Mouse (Mus musculus): ENCODE results near the gene Pinlyp. TPM values are rescaled to one million over a fixed set of nuclear protein-coding genes. Genes with fewer than 3 reads are reported as not detected.
A peak's percentile ranks its signal among the peaks of the same experiment; 100 is the strongest.
"Not testable (repeated sequence)": the region's sequence is repeated elsewhere in the genome, so short reads cannot be mapped to it uniquely, and the experiment has no call there.

Gene Pinlyp
- total RNA-seq, 2 experiments from 2014 or later = not detected

DNA sequence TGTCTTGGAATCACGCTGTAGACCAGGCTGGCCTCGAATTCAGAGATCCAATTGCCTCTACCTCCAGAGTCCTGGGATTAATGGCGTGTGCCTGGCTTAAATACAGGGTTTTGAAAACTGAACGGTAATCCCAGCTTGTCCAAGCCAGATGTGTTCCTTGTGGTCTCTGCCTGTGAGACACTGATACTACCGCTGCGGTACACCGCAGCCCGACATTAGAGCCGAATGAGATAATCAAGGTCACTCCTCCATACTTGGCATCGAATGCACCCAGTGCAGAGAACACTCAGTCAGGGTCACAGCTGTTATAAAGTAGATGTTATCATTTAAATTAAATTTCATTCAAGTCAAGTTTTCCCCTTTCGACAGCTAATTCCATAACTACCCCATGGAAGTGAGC is 17.1 kb downstream of the Pinlyp start:
- ATAC-seq (replicated peaks; ENCODE audit: poor library complexity, severe bottlenecking) = no peak

DNA sequence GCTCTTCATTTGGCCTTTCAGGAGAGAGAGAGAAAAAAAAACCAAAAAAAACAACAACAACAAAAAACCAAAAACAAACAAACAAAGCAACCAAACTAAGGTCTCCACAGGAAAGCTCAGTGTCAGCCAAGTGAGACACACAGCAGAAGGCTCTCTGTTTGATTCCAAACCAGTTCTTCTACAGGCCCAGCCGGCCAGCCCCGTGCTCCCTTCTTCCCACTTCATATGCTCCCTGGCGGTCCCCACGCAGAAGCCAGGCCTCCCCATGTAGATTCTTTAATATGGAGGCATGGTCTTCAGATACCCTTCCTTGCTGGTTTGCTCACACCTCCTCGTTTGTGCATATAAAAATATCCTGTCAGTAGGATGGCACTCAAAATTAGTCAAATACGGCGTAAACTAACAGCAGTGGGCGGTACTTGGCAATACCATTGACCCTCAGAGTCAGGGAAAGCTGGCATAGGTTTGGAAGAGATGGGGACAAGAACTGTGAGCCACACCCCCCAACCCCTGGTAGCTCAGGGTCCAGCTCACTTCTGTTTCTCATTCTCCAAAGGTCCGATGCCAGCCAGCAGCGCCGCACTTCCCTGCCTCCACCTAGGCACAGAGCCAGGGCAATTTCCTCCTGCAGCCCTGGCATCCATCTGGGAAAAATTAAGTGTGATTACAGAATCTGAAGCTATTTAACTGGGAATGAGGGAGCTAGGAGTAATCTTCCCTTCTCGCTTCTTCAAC is 20.1 kb downstream of the Pinlyp start:
- no peak for ATAC-seq (replicated peaks; ENCODE audit: poor library complexity, severe bottlenecking)

DNA sequence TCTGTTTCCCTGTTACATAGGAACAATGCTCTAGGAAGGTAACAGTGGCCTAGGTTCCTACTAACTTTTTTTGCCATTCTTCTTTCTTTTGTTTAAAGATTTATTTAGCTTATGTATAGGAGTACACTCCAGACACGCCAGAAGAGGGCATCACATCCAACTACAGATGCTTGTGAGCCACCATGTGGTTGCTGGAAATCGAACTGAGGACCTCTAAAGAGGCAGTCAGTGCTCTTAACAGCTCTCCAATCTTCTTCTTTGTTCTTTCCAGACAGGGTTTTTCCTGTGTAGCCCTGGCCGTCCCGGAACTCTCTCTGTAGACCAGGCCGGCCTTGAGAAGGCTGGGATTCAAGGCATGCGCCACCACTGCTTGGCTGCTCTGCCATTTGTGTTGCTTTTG is 20.9 kb downstream of the Pinlyp start:
- ATAC-seq (replicated peaks; ENCODE audit: poor library complexity, severe bottlenecking) = no peak

DNA sequence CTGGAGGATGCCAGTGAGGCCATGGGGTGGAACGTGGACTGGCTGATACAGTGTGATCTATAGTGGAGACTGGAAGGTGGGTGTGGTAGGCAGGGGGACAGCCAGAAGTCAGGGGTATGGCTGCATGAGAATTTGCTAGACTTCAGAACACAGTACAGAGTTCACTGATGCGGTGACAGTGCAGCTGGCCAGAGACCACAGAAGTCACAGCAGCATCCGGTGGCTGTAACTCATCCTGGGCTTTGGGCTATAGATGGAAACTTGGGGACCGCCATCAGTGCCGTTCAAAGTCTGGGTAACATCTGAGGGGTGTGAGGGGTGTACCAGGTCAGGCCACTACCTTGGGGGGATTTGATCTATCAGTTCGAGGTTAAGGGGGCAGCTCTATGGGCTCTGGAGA is 22.2 kb downstream of the Pinlyp start:
- no peak for ATAC-seq (replicated peaks; ENCODE audit: poor library complexity, severe bottlenecking)

DNA sequence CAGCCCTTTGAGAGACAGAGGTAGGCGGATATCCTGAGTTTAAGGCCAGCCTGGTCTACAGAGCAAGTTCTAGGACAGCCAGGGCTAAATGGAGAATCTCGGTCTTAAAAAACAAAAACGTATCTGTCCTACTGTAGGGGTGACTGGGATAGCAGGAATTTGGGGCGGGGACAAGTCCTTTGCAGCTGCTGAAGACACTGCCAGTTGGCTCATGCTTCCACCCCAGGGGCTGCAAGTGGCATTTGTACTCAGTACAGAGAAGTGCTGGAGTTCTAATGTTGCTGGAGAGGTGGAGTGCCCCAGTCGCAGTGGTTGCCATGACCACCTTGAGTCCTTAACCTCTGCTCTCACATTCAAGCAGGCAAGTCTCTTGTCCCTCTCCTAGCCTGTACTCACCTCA is 23.1 kb downstream of the Pinlyp start:
- ATAC-seq (replicated peaks; ENCODE audit: poor library complexity, severe bottlenecking) = no peak

DNA sequence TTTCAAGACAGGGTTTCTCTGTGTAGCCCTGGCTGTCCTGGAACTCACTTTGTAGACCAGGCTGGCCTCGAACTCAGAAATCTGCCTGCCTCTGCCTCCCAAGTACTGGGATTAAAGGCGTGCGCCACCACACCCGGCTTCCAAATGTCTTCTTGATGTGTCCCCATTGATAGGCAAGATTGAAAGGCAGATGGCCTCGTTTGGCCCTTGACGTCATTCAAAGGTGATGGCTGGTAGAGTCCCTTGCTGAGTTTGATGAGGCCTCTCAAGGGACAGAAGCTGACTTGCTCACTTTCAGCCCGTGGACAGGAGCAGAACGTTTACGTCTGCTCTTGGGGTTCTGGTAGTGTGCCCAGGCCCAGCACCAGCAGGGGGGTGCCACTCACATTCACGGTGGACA is 25.9 kb downstream of the Pinlyp start:
- not testable (repeated sequence) for ATAC-seq (replicated peaks; ENCODE audit: poor library complexity, severe bottlenecking)

DNA sequence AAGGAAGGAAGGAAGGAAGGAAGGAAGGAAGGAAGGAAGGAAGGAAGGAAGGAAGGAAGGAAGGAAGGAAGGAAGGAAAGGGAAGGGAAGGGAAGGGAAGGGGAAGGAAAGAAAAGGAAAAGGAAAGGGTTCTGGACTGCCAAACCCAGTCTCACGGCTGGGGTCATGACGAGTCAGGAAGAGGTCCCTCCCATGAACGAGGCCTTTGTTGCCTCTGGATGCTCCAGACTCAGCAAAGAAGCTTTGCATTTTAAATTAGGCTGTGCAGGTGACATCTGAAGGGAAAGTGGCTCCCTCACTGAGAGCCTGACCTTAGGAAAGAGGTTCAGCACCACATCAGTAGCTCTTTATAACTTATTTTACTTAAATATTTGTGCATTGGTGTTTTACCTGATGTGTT is 26.8 kb downstream of the Pinlyp start:
- ATAC-seq (replicated peaks; ENCODE audit: poor library complexity, severe bottlenecking) = no peak

DNA sequence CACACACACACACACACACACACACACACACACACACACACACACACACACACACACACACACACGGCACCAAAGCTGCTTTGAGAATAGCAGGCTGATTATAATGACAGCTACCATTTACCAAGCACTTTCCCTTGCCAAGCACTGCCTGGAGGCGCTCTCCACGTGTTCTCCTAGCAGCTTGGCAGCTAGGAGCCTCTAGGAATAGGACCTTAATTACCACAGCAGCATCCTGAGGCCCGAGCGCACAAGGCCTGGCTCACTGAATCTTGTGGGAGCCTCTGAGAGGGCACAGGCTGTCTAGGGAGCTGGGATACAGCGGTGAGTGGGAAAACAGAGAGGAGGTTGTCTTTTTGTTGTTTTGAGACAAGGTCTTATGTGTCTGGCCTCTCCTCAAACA is 28.3 kb downstream of the Pinlyp start:
- no peak for ATAC-seq (replicated peaks; ENCODE audit: poor library complexity, severe bottlenecking)

DNA sequence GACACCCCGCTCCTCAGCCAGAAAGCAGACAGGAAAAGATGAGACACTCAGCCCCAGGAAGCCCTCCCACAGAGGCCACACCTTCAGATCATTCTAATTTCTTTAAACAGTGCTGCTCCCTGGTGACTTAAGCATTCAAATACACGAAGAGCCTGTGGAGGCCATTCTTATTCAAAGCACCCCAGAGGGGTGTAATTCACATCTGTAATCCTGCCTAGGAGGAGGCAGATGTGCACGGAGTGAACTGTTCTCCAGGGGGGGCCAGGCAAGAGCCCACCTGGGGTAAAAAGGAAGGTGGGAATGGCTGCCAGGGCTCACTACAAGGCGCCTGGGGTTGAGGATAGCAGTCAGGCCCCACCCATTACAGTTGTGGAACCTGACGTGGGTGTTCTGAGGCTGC is 28.8 kb downstream of the Pinlyp start:
- no peak for ATAC-seq (replicated peaks; ENCODE audit: poor library complexity, severe bottlenecking)

DNA sequence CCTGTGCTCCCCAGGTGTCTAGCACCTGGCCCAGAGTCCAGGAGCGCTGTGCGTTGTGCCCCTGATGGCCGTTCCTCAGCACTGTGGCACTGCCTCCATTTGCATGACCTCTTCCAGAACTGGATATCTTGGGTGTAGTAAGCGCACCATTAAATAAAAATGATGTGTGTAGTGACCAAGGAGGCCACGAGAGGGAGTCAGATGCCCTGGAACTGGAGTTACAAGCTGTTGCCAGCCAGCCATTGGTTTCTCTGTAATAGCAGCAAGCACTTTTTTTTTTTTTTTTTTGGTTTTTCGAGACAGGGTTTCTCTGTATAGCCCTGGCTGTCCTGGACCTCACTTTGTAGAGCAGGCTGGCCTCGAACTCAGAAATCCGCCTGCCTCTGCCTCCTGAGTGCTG is 29.6 kb downstream of the Pinlyp start:
- ATAC-seq (replicated peaks; ENCODE audit: poor library complexity, severe bottlenecking) = not testable (repeated sequence)

DNA sequence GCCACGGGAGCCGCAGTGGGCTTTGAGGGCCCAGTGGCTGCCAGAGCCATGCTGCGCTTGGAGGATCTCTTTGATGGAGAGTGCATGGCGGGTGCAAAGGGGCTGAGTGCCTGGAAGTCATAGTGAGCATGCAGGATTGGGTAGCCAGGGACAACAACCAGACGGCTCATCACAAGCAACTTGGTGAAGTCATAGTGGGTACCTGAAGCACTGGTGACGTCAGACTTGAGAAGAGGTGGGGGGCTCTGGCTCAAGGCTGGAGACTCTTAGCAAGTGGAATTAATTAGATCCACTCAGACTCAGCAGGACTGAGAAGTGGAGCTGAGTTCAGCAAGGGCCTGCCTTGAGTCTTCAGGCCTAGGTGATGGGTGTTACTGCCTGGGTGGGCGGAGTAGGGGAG is 33.6 kb downstream of the Pinlyp start, which contains the start of gene AC161166.1:
Gene AC161166.1, minus strand, starts transcription at position 101 of the 400 bp plus-strand sequence.
- no peak for ATAC-seq (replicated peaks; ENCODE audit: poor library complexity, severe bottlenecking)

DNA sequence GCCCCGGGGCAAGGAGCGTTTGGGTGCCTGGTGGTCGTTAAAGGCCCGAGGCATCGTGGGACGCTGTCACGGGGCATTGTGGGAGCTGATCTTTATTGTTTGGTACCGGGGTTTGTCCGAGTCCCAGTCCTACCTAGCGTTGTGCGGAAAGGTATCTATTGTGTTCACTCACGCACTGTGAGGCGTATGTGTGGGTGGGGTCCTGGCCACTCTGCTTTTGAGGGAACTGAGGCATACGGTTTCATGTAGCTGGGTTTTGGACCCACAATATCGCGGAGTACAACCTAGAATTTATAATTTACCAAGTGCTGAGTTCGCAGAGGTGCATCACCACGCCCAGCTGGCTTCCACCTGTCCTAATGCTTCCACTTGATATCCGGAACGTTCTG is 38.2 kb downstream of the Pinlyp start:
- 0 out of 2 replicates have a peak, but pooled peaks have one; percentile 1 for ATAC-seq (replicated peaks; ENCODE audit: poor library complexity, severe bottlenecking)

DNA sequence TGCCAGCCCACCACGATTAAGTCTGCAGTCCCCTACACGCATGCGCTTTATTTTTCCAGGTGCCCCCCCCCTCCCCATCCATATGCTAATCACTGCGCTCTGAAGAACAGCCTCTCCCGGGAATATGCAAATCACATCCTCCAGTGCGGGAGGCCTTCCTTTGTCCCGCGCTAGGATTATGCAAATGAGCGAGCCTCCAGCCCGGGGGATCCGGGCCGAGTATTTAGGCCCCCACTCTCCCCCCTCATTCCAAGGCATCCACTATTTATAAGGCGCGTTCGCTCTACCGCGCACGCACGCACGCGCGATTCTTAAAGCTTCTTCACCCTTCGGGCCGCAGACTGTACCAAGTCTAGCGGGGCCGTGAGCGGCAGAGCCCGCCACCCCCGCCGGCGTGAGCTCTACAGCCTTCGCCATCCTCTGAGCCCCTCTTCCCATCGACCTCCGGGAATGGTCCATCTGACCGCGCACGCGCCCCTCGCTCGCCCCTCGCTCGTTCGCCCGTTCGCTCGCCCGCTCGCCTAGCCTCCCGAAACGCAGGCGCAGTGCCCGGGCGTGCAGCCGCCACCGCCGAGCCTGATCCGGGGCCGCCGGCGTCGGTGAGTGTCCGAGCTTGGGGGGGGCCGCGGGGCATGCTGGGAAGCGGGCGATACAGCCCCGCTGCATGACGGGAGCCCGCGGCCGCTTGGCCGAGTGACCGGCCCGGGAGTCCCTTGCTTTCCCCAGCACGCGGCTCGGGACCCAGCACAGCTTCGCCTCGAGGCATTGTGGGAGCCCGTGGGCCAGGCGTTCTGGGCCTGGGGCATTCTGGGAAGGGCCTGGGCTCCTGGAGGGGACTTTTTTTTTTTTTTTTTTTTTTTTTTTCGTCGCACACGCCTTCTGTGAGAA is 38.8 kb downstream of the Pinlyp start, which contains the start of gene Zfp428:
Gene Zfp428, plus strand, starts transcription at position 169 of the 888 bp plus-strand sequence.
- peak; percentile 78 for ATAC-seq (replicated peaks; ENCODE audit: poor library complexity, severe bottlenecking)

DNA sequence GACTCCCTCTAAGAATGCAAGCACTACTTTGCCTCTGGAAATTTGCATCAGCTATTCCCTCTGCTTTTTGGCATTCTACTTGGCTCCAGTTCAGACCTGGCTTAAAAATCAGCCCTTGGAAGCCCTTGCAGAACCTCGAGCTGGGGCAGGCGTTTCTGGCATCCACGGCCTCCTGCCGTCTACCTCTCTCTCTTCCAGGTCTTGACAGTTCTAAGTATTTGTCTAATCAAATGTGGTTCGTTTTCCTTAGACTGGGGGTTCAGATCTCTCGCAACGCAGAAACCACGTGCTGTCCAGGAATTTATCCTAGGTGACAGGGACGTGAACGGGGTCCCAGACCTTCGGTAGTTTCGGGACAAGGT is 39.5 kb downstream of the Pinlyp start:
- ATAC-seq (replicated peaks; ENCODE audit: poor library complexity, severe bottlenecking) = no peak

DNA sequence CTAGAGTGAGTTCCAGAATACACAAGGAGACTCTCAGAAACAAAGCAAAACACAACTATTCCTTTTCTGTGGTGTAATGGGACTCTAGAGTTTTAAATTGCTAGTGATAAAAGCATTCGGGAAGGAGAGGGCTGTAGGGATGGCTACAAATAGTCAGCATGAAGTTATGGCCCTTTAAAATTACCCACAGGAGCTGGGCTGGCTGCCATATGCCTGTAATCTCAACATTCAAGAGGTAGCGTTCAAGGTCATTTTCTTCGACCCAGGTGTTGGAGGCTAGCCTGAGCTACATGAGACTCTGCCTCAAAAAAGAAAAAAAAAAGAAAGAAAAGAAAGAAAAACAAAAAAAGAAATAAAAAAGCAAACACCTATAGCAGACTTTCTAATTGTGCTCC is 39.9 kb downstream of the Pinlyp start:
- ATAC-seq (replicated peaks; ENCODE audit: poor library complexity, severe bottlenecking) = no peak

DNA sequence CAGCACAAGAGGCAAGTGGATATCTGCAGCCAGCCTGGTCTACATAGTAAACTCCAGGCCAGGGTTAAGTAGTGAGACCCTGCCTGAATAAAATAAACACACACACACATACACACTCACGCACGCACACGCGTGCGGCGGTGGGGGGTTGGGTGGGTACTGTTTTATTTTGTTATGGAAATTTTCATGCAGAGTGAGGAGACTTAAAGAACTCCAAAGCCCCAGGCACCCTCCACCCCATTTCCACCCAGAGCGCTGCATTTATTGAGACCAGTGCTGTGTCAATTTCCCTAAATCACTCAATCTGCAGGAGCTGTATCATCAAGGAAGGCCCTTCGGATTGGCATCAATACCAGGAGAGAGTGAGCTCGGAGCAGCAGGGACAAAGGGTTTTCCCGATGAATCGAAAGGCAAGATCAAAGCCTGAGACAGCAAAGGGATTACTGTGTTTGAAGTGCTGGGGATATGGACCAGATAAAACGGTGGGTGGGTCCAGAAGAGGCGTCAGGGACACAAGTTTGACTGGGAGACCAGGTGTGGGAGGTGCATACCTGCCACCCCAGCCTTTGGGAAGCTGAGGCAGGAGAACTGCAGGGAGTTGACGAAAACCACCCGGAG is 40.4 kb downstream of the Pinlyp start:
- ATAC-seq (replicated peaks; ENCODE audit: poor library complexity, severe bottlenecking) = no peak

DNA sequence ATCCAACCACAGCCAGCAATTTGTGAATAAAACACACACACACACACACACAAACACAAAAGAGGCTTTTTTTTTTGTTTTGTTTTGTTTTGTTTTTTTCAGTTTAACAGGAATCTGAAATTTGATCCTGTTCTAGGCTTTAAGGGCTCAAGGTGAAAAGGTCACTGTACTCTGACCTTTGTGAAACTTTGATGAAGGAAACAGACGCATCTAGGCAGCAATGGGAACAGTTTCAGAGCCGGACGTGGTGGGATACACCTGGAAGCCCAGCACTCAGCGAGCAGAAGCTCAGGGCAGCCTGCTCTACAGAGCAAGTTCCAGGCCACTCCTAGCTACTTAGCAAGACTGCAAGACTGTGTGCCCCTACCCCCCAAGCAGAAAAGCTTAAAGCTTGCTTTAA is 41.0 kb downstream of the Pinlyp start:
- no peak for ATAC-seq (replicated peaks; ENCODE audit: poor library complexity, severe bottlenecking)

DNA sequence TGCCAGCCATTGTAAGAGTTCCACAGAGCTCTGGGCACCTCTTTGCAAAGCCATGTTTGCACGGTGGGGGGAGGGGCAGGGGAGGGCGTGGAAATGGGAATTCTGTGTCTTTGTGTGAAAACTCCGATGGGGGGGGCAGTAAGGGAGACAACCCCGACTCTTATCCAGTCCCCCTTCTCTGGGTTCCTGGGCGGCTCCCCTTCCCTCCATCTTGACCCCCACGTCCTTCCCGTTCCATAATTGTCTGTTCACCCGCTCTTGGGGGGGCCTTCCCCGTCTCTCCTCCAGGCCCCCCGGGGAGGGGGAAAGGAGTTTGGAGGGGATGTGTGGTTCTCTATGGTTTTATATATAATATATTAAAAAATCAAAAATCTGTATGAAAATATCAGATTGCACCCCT is 41.9 kb downstream of the Pinlyp start:
- ATAC-seq (replicated peaks; ENCODE audit: poor library complexity, severe bottlenecking) = no peak

DNA sequence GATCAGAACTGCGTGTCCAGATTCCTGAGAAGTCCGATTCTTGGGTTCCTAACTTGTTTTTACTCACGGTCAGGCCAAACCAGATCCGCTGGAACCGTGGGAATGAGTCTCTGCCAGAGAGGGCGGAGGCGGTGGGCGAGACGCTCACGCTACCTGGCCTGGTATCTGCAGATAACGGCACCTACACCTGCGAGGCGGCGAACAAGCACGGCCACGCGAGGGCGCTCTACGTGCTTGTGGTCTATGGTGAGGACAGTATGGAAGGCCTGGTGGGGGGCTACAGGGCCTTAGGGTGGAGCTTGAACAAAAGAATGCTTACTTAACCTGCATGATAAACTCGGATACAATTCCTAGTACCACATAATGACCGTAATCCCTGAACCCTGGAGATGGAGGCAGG is 44.4 kb downstream of the Pinlyp start:
- no peak for ATAC-seq (replicated peaks; ENCODE audit: poor library complexity, severe bottlenecking)

DNA sequence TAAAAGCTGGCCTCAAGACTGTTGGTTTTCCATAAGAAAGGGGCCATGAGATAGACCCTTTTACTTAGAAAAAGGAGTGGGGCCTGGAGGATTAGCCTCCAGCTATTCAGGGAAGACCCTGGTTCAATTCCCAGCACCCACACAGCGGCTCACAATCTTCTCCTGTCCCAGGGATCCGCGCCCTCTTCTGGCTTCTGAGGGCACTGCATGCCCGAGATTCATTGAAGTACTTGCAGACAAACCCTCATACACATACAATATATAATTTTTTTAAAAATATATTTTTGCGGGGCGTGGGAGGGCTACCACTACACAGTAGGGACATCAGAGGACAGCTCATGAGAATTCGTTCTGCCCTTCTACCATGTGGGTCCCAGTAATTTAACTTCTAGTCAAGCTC is 45.0 kb downstream of the Pinlyp start:
- no peak; the same call in 1 of the 2 replicates for ATAC-seq (replicated peaks; ENCODE audit: poor library complexity, severe bottlenecking)
